Mouse (Mus musculus): ENCODE measurements around the gene Utp11.

The Utp11 gene

GRCm38 (mm10) chr4:124704797-124705474 is 11.5 kb upstream of the Utp11 start:
- DNase-seq (ENCODE audit: low spot score) = no peak

GRCm38 (mm10) chr4:124703881-124704796 is 10.7 kb upstream of the Utp11 start:
- no peak for DNase-seq (ENCODE audit: low spot score)

- no peak for DNase-seq (ENCODE audit: low spot score)
Measured at GRCm38 (mm10) chr4:124703406-124703805, 10.0 kb upstream of the Utp11 start.

- DNase-seq (ENCODE audit: low spot score) = no peak
Measured at GRCm38 (mm10) chr4:124701916-124702315, 8.5 kb upstream of the Utp11 start.

- DNase-seq (ENCODE audit: low spot score) = no peak
Measured at GRCm38 (mm10) chr4:124701052-124701845, 7.8 kb upstream of the Utp11 start.

- DNase-seq (ENCODE audit: low spot score) = no peak
Measured at GRCm38 (mm10) chr4:124700248-124700971, 7.0 kb upstream of the Utp11 start, which contains the start of gene Fhl3. Fhl3 (plus strand) TSS chr4:124700701.

- no peak for DNase-seq (ENCODE audit: low spot score)
Measured at GRCm38 (mm10) chr4:124699791-124700190, 6.4 kb upstream of the Utp11 start.

- no peak for DNase-seq (ENCODE audit: low spot score)
Measured at GRCm38 (mm10) chr4:124695786-124696516, 2.6 kb upstream of the Utp11 start.

GRCm38 (mm10) chr4:124694572-124694971 is 1.2 kb upstream of the Utp11 start:
- DNase-seq (ENCODE audit: low spot score) = no peak

GRCm38 (mm10) chr4:124692416-124692861 is 961 bp downstream of the Utp11 start:
- DNase-seq (ENCODE audit: low spot score) = no peak

- DNase-seq (ENCODE audit: low spot score) = no peak
Measured at GRCm38 (mm10) chr4:124691455-124691854, 1.9 kb downstream of the Utp11 start.

GRCm38 (mm10) chr4:124685897-124686402 is 7.5 kb downstream of the Utp11 start:
- DNase-seq (ENCODE audit: low spot score) = no peak

- DNase-seq (ENCODE audit: low spot score) = no peak
Measured at GRCm38 (mm10) chr4:124685453-124685852, 7.9 kb downstream of the Utp11 start.

GRCm38 (mm10) chr4:124685004-124685403 is 8.4 kb downstream of the Utp11 start:
- DNase-seq (ENCODE audit: low spot score) = no peak

- no peak for DNase-seq (ENCODE audit: low spot score)
Measured at GRCm38 (mm10) chr4:124683474-124683873, 9.9 kb downstream of the Utp11 start.

GRCm38 (mm10) chr4:124682270-124682669 is 11.1 kb downstream of the Utp11 start:
- no peak for DNase-seq (ENCODE audit: low spot score)

- DNase-seq (ENCODE audit: low spot score) = no peak
Measured at GRCm38 (mm10) chr4:124675958-124676357, 17.4 kb downstream of the Utp11 start.

GRCm38 (mm10) chr4:124675037-124675436 is 18.4 kb downstream of the Utp11 start:
- peak; percentile 57 for DNase-seq (ENCODE audit: low spot score)

- no peak for DNase-seq (ENCODE audit: low spot score)
Measured at GRCm38 (mm10) chr4:124674334-124675032, 18.9 kb downstream of the Utp11 start.

Measured in left cerebral cortex, adult 11 months (tissue).